Mouse (Mus musculus): ENCODE results near the gene Arhgef10l. TPM values are rescaled to one million over a fixed set of nuclear protein-coding genes. Genes with fewer than 3 reads are reported as not detected.

The Arhgef10l gene
- polyA plus RNA-seq, 1 experiment from 2014 or later: 6.7 TPM

GRCm38 (mm10) chr4:140624468-140625176 lies 41.2 kb downstream of the Arhgef10l start:
- peak; percentile 59 for ATAC-seq (replicated peaks; ENCODE audit: low FRiP score)
- WGBS: 8% methylated on average over 10 of the region's 12 CpGs
- Histone ChIP-seq H3K4me3 (ENCODE audit: low read depth, low read length) (peak overlapping the region; percentile 12; the same call in 1 of the 2 replicates), H3K27me3 (replicated peaks; ENCODE audit: control insufficient read depth, insufficient read depth, low read length) (no peaks in the 10 kb centered on the region), H3K27ac (ENCODE audit: low read depth, low read length) (peak overlapping the region; percentile 67), H3K4me1 (replicated peaks; ENCODE audit: control insufficient read depth, insufficient read depth, low read length) (peaks cover 27% of the 10 kb centered on the region), H3K36me3 (ENCODE audit: control insufficient read depth, insufficient read depth, low read length) (no peaks in the 10 kb centered on the region), H3K4me2 (peak overlapping the region; percentile 47), H3K9ac (ENCODE audit: low read depth, low read length) (peak overlapping the region; percentile 25; the same call in 1 of the 2 replicates), H3K9me3 (ENCODE audit: control insufficient read depth, low read length) (no peaks in the 10 kb centered on the region)
- peak; percentile 66 for DNase-seq (ENCODE audit: low spot score)

GRCm38 (mm10) chr4:140624087-140624467 lies 41.7 kb downstream of the Arhgef10l start:
- no peak for ATAC-seq (replicated peaks; ENCODE audit: low FRiP score)
- DNase-seq (ENCODE audit: low spot score): no peak
- H3K4me3 ChIP-seq (ENCODE audit: low read depth, low read length): no peak overlapping the region
- H3K9ac ChIP-seq (ENCODE audit: low read depth, low read length): 0 out of 2 replicates have a peak overlapping the region, but pooled peaks have one; percentile 2
- peaks cover 27% of the 10 kb centered on the region for H3K4me1 ChIP-seq (replicated peaks; ENCODE audit: control insufficient read depth, insufficient read depth, low read length)
- H3K27me3 ChIP-seq (replicated peaks; ENCODE audit: control insufficient read depth, insufficient read depth, low read length): no peaks in the 10 kb centered on the region
- peak overlapping the region; percentile 47 for H3K4me2 ChIP-seq
- H3K36me3 ChIP-seq (ENCODE audit: control insufficient read depth, insufficient read depth, low read length): no peaks in the 10 kb centered on the region
- H3K27ac ChIP-seq (ENCODE audit: low read depth, low read length): peak overlapping the region; percentile 67
- no peaks in the 10 kb centered on the region for H3K9me3 ChIP-seq (ENCODE audit: control insufficient read depth, low read length)
- 24% methylated on average over 10 of the region's 10 CpGs for WGBS

- Histone ChIP-seq H3K4me3 (ENCODE audit: low read depth, low read length) (no peak overlapping the region), H3K4me1 (replicated peaks; ENCODE audit: control insufficient read depth, insufficient read depth, low read length) (peaks cover 27% of the 10 kb centered on the region), H3K9me3 (ENCODE audit: control insufficient read depth, low read length) (no peaks in the 10 kb centered on the region), H3K27me3 (replicated peaks; ENCODE audit: control insufficient read depth, insufficient read depth, low read length) (no peaks in the 10 kb centered on the region), H3K27ac (ENCODE audit: low read depth, low read length) (peak overlapping the region; percentile 21), H3K9ac (ENCODE audit: low read depth, low read length) (no peak overlapping the region), H3K36me3 (ENCODE audit: control insufficient read depth, insufficient read depth, low read length) (no peaks in the 10 kb centered on the region), H3K4me2 (no peak overlapping the region)
- ATAC-seq (replicated peaks; ENCODE audit: low FRiP score) (no peak), DNase-seq (ENCODE audit: low spot score) (no peak)
- WGBS: 34% methylated on average over 4 of the region's 4 CpGs
These were observed 43.0 kb downstream of the Arhgef10l start for GRCm38 (mm10) chr4:140622819-140623218.

- DNase-seq (ENCODE audit: low spot score) (no peak), ATAC-seq (replicated peaks; ENCODE audit: low FRiP score) (no peak)
- Histone ChIP-seq H3K4me2 (peak overlapping the region; percentile 6; the same call in 1 of the 2 replicates), H3K4me3 (ENCODE audit: low read depth, low read length) (no peak overlapping the region), H3K36me3 (ENCODE audit: control insufficient read depth, insufficient read depth, low read length) (no peaks in the 10 kb centered on the region), H3K27ac (ENCODE audit: low read depth, low read length) (no peak overlapping the region), H3K9ac (ENCODE audit: low read depth, low read length) (no peak overlapping the region; the same call in 1 of the 2 replicates), H3K4me1 (replicated peaks; ENCODE audit: control insufficient read depth, insufficient read depth, low read length) (peaks cover 25% of the 10 kb centered on the region), H3K27me3 (replicated peaks; ENCODE audit: control insufficient read depth, insufficient read depth, low read length) (no peaks in the 10 kb centered on the region), H3K9me3 (ENCODE audit: control insufficient read depth, low read length) (no peaks in the 10 kb centered on the region)
- 62% methylated on average over 5 of the region's 5 CpGs for WGBS
These were observed 45.3 kb downstream of the Arhgef10l start for GRCm38 (mm10) chr4:140620496-140620895.

- no peak for DNase-seq (ENCODE audit: low spot score)
- H3K4me3 ChIP-seq (ENCODE audit: low read depth, low read length): no peak overlapping the region
- no peaks in the 10 kb centered on the region for H3K36me3 ChIP-seq (ENCODE audit: control insufficient read depth, insufficient read depth, low read length)
- H3K4me1 ChIP-seq (replicated peaks; ENCODE audit: control insufficient read depth, insufficient read depth, low read length): peaks cover 4% of the 10 kb centered on the region
- H3K27me3 ChIP-seq (replicated peaks; ENCODE audit: control insufficient read depth, insufficient read depth, low read length): no peaks in the 10 kb centered on the region
- WGBS: 78% methylated on average over 16 of the region's 16 CpGs
- ATAC-seq (replicated peaks; ENCODE audit: low FRiP score): no peak
- no peak overlapping the region for H3K27ac ChIP-seq (ENCODE audit: low read depth, low read length)
- H3K9ac ChIP-seq (ENCODE audit: low read depth, low read length): no peak overlapping the region
- no peaks in the 10 kb centered on the region for H3K9me3 ChIP-seq (ENCODE audit: control insufficient read depth, low read length)
- no peak overlapping the region for H3K4me2 ChIP-seq
These were observed 48.1 kb downstream of the Arhgef10l start for GRCm38 (mm10) chr4:140617391-140618385.

DNA sequence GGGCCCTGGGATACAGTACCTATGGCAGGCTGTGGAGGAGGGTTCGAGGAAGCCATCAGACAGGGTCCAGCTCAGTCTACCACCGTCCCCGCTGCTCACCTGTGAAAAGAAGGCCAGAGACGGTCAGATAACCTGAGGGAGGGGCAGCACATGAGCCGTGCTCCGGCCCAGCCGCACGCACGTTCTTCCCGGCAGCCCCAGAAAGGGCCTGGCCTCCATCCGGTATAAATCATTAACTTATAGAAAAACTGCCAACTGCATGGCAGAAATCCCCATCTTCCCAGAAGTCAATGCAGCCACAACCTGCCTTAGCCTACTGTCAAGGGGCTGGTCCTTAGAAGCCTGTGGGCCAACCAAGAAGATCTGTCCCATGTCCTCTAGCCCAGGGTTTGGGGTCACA lies 48.9 kb downstream of the Arhgef10l start:
- Histone ChIP-seq H3K27ac (ENCODE audit: low read depth, low read length) (no peak overlapping the region), H3K4me1 (replicated peaks; ENCODE audit: control insufficient read depth, insufficient read depth, low read length) (peaks cover 3% of the 10 kb centered on the region; the same call in 1 of the 2 replicates), H3K9me3 (ENCODE audit: control insufficient read depth, low read length) (no peaks in the 10 kb centered on the region), H3K9ac (ENCODE audit: low read depth, low read length) (no peak overlapping the region), H3K27me3 (replicated peaks; ENCODE audit: control insufficient read depth, insufficient read depth, low read length) (no peaks in the 10 kb centered on the region), H3K4me3 (ENCODE audit: low read depth, low read length) (no peak overlapping the region), H3K4me2 (no peak overlapping the region), H3K36me3 (ENCODE audit: control insufficient read depth, insufficient read depth, low read length) (no peaks in the 10 kb centered on the region)
- ATAC-seq (replicated peaks; ENCODE audit: low FRiP score) (no peak), DNase-seq (ENCODE audit: low spot score) (no peak)
- 84% methylated on average over 11 of the region's 11 CpGs for WGBS

- Histone ChIP-seq H3K27me3 (replicated peaks; ENCODE audit: control insufficient read depth, insufficient read depth, low read length) (no peaks in the 10 kb centered on the region), H3K9me3 (ENCODE audit: control insufficient read depth, low read length) (no peaks in the 10 kb centered on the region), H3K4me2 (no peak overlapping the region), H3K9ac (ENCODE audit: low read depth, low read length) (no peak overlapping the region), H3K27ac (ENCODE audit: low read depth, low read length) (no peak overlapping the region), H3K4me1 (replicated peaks; ENCODE audit: control insufficient read depth, insufficient read depth, low read length) (peaks cover 3% of the 10 kb centered on the region; the same call in 1 of the 2 replicates), H3K4me3 (ENCODE audit: low read depth, low read length) (no peak overlapping the region), H3K36me3 (ENCODE audit: control insufficient read depth, insufficient read depth, low read length) (no peaks in the 10 kb centered on the region)
- 65% methylated on average over 7 of the region's 7 CpGs for WGBS
- ATAC-seq (replicated peaks; ENCODE audit: low FRiP score) (no peak), DNase-seq (ENCODE audit: low spot score) (no peak)
These were observed 49.6 kb downstream of the Arhgef10l start for GRCm38 (mm10) chr4:140616196-140616595.

DNA sequence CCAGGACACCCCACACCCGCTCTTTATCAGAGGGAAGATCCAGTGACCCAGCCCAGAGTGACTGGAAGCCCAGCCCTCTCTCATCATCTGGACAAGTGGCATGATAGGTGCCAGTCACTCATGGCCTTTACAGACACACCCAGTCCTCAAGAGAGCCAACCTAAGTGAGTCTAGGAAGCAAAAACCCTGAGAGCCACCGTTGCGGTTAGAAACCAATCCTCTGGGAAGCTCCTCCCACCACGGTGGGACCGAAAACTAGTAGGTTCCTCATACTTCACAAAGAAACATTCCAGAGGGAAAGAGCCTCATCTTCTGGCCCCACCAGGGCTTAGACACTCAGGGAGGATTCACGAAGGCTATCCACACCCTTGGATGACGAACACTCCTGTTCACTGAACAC lies 50.0 kb downstream of the Arhgef10l start:
- no peaks in the 10 kb centered on the region for H3K27me3 ChIP-seq (replicated peaks; ENCODE audit: control insufficient read depth, insufficient read depth, low read length)
- peaks cover 3% of the 10 kb centered on the region; the same call in 1 of the 2 replicates for H3K4me1 ChIP-seq (replicated peaks; ENCODE audit: control insufficient read depth, insufficient read depth, low read length)
- no peaks in the 10 kb centered on the region for H3K9me3 ChIP-seq (ENCODE audit: control insufficient read depth, low read length)
- no peak for DNase-seq (ENCODE audit: low spot score)
- no peak overlapping the region for H3K4me3 ChIP-seq (ENCODE audit: low read depth, low read length)
- no peak overlapping the region for H3K9ac ChIP-seq (ENCODE audit: low read depth, low read length)
- 65% methylated on average over 7 of the region's 7 CpGs for WGBS
- ATAC-seq (replicated peaks; ENCODE audit: low FRiP score): no peak
- no peak overlapping the region for H3K27ac ChIP-seq (ENCODE audit: low read depth, low read length)
- H3K36me3 ChIP-seq (ENCODE audit: control insufficient read depth, insufficient read depth, low read length): no peaks in the 10 kb centered on the region
- H3K4me2 ChIP-seq: no peak overlapping the region

Data from liver, embryonic 11.5 days (tissue).